Mouse (Mus musculus) heart, postnatal 4 days (tissue): ENCODE results near the gene Tpst1. TPM values are rescaled to one million over a fixed set of nuclear protein-coding genes. Genes with fewer than 3 reads are reported as not detected.

Experiments
- DNase-seq: peaks from one replicate; pipeline ENCODE4 v3.0.0; 2021
- total RNA-seq, 2 experiments: library from RNA; stranded (reverse); gene quantifications; 2 replicates each; pipeline ENCODE4 v1.2.3; 2021

The Tpst1 gene
- total RNA-seq, 2 experiments from 2014 or later: 15.7 to 16.9 TPM

DNA sequence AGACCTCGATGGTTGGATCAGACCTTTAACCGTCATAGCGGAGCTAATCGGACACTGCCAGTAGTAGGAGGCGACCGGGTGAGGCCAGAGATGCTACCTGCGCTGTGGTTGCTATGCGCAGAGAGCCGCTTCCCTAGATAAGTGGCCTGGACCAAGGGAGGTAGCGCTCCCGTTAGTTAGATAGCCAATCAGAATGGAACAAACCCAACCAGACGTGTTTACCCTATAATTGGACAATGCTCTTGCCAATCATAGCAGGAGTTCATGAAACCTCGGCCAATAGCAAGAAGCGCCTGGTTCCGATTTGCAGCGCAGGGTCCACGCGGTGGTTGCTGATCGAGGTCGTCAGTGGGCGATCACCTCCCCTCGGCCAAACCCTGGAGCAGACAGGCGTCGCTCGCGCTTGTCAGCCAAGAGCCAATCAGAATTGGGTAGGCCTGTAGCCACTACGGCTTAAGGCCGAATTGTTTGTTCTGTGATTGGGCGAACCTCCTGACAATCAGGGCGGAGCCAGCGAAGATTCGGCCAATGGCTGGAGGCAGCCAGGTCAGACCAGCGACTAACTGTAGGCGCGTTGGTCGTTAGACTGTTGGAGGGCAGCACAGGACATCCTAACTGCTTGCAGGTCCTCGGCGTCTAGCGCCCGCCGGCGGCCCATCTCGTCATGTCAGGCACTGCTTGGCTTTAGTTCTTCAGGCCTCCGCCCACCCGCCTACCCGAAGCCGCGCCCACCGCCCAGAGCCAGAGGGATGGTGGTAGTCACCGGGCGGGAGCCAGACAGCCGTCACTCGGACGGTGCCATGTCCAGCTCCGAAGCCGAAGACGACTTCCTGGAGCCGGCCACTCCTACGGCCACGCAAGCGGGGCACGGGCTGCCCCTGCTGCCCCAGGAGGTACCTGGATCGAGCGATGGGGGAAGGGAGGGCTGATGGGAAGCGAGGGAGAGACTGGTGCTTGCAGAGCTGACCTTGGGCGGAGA lies 71.5 kb downstream of the Tpst1 start, which contains the start of gene Kctd7:
TSS of gene Kctd7 (plus strand) at position 528 of the 979 bp plus-strand sequence.
- peak; percentile 97 for DNase-seq

DNA sequence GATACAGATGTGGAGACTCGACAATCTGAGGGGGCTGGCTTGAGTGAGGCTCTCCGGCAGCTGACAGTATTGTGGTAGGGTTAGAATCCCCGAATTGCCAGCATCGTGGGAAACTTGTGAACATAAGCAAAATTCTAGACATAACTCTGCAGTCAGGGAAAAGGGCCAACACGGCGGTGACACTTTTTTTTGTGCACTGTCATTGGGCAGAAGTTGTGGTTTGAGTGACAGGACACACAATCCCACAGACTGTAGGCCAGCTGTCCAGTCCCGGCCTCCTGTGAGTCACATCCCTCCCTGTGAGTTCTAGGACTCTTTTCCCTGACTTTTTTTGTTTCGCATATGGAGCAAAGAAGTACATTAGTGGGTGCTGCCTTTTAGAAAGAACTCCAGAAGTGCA lies 72.8 kb downstream of the Tpst1 start:
- DNase-seq: peak; percentile 27

DNA sequence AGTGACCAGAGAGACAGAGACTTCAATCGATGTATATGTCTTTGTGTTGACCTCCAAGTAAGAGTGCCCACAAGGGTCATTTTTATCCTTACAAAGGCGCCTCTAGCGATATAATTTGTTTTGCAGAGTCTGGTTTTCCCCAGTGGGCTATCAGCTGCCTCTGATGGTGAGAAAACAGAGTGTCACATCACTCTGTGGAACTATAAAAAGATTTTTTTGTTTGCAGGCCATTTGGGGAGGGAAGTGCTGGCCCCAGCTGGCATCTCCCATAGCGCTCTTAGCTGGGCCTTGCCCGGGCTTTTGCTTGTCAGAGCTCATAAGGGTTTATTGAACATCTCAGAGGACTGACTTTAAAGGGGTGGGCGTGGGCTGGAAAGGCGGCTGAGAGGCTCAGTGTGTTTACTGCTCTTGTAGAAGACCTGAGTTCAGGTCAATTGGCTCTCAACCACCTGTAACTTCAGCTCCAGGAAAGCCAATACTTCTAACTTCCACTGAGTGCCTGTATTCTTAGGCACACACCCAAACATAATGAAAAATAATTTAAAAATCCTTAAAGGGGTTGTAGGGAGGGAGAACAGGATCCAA lies 76.7 kb downstream of the Tpst1 start:
- DNase-seq: no peak

DNA sequence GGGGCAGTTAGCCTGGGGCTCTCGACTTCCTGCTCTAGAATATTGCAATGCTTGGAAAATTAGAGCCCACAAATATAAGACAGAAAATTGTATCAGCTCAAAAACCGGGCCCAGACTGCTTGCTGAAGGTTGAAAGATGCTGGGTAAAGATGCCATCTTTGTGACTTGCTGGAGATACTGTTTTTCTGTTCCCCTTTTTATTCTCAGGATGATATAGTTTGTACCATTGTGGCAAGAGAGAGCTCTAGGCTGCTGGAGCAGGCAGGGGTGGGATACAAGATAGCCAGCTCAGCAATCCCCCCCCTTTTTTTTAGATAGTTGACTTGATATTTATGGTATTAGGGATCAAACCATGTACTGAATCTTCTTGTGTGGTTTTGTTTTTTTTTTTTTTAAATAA lies 81.2 kb downstream of the Tpst1 start:
- no peak for DNase-seq

DNA sequence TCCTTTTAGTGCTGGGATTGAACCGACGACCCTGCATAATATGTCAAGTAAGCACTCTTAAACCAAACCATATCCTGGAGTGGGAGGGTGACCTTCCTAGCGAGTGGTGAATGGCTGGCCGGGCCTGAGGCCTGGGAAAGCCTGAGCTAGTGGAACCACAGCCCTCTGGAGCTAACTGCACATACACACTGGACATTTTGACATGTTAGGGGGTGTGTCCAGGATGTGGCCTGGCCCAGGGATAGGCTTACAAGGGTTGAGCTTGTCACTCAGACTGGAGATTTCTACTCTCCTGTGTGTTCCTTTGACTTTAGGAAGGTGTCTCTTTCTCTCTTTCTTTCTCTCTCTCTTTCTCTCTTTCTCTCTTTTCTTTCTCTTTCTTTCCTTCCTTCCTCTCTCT lies 85.4 kb downstream of the Tpst1 start:
- DNase-seq: no peak

DNA sequence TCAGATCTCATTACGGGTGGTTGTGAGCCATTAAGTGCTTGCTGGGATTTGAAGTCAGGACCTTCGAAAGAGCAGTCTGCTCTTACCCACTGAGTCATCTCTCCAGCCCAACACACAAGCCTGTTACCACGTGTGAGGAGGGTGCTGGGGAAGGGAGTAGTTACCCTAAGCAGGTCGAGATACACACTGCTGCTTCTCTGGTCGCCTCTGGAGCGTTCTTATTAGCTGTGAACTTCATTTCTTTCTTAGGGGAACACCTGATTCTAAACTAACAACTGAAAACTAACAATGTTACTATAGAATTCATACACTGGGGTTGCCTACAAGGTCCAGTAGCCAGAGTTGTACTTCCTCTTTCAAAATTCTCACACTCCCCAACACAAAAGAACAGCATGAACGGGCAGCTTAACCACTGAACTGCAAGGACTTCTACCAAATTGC lies 86.7 kb downstream of the Tpst1 start:
- no peak for DNase-seq

DNA sequence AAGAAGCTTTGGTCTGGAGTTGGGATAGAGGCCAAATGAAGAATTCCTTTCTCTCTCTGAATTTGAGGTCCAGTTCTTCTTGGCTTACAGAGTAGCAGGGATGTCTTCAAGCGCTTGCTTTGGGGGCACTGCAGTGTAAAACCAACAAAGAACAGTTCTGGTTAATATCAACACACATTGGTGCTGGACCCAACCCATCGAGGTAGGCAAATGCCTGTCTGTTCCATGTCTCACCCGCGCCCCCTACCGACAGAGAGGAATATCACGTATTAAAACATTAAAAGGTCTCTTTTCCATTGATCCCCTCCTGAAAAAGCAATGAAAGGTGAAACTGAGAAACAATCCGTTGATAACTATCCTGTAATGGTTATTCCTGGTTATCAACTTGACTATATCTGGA lies 90.5 kb downstream of the Tpst1 start:
- peak; percentile 86 for DNase-seq

DNA sequence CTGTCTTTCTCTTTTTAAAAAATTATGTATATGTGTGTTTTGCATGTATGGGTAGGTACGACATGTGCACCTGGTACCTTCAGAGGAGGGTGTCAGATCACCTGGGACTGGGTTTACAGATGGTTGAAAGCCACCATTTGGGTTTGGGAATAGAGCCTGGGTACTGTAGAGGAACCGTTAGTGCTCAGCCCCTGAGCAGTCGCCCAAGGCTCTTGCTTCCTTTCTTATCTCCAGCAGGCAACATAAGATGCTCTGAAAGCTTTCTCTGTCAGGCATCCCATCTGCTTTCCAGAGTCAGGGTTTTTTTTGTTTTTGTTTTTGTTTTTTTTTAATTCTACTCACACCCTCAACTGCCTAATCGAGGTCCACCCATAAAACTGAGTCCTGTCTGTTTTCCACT lies 92.1 kb downstream of the Tpst1 start:
- DNase-seq: no peak

DNA sequence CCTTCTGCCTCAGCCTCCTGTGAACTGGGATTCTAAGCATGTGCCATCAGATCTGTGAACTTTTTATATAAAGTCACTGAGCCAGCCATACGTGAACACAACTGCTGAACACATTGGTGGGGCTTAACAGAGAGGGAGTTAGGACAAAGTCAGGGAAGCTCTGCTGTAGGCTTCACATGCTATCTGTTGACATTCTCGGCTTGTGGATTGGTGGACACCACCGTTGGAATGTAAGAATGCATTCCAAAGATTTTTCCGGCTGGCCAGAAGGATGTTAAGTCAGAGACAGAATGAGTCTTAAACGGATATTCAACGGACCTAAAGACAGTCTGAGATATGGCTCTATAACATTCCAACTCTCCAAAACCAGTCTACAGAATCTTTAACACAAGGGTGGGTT lies 96.0 kb downstream of the Tpst1 start:
- DNase-seq: no peak

DNA sequence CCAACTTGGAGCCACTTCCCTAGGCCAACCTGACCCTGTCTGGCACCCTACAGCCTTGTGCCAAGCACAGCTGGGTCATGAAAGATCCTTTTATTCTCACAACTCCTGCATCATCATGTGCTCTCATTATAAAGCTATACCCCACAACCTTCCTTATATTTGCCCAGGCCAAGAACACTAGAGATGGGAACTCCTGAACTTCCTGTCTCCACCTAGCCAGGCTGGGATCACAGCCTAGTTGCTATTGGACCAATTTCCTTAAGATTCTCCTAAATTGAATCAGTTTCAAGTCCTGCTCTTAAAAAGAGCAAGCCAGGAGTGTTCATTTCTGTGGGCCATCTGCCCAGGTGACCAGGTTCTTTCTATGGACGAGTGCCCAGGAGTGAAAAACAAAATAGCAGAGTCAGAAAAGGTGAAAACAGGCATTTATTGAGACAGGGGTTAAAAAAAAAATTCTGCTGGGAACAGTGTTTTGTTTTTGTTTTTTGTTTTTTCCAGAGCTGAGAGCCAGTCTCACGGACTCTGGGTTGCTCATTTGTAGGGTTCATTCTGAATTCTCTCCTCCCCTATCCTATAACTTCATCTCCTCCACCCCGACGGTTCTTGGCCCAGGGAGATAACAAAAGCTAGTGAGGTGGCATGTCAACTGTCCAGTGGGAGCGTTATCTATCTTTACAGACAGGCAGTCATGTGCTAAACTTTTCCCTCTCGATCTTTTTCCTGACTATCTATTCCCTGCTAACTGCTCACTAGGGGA lies 97.7 kb downstream of the Tpst1 start:
- DNase-seq: no peak

DNA sequence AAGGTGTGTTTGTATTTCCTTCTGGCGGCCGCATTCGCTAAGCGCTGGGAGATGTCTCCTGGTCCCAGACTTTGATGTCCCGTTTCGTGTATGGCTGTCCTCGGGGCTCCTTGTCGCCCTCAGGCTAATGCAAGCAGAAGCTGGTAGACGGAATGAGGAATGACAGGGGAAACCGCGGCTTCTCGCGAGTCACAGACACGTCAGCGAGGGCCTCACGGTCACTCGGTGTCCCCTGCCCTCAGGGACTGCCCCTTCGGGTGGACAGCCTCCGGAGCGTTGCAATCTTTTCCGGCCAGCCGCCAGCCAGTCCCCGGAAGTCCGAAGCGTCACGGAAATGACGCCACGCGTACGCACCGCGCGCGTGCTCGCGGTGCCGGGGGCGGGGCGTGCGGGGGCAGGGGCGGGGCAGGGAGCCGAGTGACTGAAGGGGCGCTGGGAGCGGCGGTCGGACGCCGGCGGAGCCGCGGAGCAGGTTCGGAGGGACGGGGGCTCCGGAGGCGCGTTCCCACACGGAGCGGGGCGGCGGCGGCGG lies 98.4 kb downstream of the Tpst1 start, which contains the start of gene Rabgef1:
TSS of gene Rabgef1 (plus strand) at position 376 of the 532 bp plus-strand sequence.
- peak; percentile 97 for DNase-seq

DNA sequence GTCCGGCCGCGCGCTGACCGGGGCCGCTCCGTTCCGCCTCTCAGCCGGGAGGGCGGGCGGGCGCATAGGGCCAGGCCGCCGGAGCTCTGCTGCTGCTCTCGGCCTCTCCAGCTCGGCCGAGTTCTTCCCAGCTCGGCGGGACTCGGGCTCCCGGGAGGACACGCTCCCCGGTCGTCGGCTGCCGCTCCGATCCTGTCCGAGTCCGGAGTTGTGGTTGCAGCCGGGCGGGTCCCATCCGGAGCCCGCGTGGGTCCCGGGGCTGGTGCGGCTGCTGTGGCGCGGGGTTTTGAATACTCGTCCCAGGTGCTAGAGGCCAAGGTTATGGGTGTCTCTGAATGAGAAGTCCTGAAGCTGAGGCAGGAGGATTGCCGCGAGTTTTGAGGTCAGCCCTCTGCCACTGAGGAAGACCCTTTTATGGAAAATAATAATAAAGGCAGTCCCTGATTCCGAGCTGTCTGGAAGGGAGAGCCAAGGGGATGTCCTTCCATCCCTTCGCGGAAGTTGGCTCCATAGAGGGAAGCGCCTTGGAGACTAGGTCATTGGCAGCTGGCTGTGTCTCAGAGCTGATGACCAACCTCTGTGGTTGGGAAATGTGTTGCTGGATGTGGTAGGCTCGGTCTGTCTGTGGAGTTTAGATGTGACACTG lies 99.0 kb downstream of the Tpst1 start:
- DNase-seq: peak; percentile 54

DNA sequence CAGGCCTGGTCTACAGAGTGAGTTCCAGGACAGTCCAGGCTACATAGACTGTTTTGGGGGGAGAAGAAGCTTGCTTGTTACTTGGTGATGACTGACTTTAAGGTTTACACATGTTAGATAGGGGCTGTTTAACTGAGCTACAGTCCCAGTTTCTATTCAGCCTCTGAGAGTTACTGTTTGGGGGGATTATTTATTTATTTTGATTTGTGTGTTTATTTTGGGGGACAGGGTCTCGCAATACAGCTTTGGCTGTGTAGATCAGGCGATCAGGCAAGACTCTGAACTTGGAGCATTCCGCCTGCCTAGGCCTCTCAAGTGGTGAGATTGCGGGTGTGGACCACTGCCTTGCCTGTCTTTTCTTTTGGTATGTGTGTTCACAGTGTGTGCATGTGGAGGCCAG lies 99.9 kb downstream of the Tpst1 start:
- DNase-seq: no peak

DNA sequence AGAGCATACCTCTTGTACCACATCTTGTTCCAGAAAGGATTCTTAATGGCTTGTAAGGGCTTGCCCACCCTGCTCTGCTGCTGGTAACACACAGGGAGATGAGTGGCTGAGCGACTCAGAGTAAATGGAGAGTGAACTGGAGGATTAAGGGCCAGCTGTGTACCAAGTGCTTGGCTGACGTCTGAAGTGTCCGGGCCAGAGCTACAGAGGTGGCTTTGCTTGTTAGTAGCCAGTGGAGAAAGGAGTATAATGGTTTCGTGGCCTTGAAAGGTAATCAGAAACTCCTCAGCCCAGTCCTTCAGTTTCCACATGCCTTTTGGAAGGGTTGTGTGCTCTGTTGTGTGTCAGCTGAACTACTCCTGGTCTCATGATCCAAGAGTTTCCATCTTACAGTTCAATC lies 104.7 kb downstream of the Tpst1 start:
- DNase-seq: no peak

DNA sequence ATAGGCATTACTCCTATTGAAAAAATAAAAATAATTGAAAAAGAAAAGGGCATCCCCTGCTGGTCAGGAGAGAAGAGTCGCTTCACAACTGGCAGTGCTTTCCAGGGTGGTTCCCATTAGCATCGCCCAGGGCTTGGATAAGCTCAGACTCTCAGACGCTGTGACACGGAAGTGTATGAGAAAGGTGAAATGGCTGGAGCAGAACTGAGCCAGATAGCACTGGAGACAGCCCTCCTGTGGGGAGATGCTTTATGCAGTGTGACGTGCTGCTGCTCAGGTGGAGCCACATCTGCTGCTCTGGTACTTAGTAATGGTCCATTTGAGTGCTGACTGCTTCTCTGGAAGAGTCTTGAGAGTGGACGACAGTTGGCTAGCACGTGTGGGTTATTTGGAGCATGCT lies 107.2 kb downstream of the Tpst1 start:
- no peak for DNase-seq

DNA sequence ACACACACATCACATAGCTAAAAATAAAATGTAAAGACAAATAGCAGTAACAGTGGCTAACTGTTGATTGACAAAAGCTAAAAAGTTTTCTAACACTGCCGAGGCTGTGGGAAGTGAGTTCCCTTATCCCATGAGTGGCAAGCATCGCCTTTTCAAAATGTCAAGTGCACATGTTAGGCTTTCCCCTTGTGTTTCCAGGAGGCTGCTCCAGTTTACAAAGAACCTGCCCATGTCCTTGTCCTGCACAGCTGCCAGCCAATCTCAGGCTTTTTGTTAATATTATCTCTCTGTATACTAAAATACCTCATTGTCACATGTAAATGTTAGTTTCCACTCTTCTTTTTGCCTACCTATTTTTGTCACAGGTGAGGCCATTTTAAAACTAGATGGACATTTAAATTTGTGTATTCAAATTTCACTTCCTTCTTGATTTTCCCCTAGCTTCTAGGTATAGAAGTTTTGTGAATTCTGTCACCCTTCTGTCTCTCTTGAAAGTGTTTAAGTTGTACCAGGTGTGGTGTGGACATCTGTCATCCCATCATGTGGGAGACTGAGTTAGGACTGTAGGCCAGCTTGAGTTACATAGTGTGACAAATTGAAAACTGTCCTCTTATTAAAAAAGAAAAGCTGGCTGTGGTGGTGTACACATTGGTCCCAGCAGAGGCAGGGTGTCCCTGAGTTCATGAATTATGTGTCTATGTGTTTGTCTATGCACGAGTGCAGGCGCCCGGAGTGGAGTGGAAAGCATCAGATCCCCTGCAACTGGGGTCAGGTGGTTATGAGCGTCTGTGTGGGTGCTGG lies 108.8 kb downstream of the Tpst1 start:
- DNase-seq: no peak

DNA sequence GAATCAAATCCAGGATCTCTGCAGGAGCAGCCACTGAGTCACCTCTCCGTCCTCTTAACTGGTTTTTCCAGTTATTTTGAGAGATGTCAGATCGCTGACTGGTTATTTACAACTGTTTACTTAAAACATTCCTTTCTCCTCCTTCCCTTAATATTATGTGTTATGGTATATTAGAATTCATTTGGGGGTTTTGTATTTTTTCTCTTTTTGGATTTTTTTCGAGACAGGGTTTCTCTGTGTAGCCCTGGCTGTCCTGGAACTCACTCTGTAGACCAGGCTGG lies 109.4 kb downstream of the Tpst1 start:
- no peak for DNase-seq

DNA sequence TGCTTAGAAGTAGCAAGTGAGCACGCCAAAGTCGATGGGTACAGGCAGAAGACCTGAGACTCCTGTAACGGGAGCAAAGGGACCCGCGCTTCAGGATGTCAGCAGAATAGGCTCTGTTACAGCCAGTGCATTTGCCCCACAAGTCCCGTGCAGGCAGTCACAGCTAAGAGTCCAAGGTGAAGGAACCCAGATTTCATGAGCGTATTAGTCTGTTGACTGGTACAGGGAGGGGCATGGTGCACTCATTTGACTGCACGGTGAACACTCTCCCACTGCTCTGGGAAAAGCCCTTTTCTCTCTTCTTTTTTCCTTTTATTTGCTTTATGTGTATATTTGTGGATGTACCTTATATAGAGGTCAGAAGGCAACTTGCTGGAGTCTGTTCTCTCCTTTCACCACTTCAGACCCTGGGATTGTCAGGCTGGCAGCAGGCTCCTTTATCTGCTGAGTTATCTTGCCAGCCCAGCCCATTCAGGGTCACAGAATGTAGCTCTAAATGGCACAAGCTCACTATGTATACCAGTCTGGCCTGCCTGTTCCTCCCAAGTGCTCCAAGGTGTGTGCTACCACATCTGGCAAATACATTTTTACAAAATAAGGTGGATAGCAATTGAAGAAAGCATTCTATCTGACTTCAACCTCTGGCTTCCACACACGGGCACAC lies 111.2 kb downstream of the Tpst1 start:
- DNase-seq: no peak

DNA sequence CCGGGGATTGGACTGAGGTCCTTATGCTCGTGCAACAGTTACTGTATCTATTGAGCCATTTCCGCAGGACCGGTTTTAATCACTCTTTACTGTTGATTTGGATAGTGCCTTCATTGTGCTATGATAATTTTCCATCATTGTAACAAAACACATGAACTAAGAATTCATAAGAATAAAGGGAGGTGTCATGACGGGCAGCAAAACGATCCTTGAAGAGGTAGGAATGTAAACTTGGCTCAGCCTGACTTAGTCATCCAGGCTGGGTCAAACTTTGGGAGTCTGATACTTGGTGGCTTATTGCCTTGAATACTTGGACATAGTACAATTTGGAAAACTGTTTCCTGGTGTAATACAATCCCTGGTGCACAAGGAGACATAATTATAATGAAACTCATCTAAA lies 112.2 kb downstream of the Tpst1 start:
- no peak for DNase-seq
